17 mouse cellular contexts compared by ENCODE assay signal in the genomic region with DNA sequence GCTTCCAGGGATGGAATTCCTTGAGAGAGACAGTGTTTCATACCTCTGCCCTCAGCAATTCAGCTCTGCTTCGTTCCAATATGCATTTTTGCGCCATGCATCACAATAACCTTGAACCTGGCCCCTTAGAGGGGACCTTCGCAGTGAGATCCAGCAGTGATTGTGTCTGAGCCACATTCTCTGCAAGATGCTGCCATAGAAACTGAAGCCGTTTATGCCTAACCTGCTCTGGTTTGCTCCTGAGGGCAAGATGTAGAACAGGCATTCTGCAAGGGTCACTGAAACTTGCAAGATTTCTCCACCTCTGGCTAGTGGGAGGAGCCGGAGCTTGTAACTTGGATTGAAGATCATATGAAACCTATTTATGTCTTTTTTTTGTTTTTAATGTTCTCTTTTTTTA.
DNase-seq lines count a peak whose midpoint lies in the region; ATAC-seq lines count a peak whose summit lies in the region.
"Had no signal": no experiment of that assay in that cellular context is flagged by ENCODE, and none has a peak within 500 bp of the region (broad histone marks: within the 10 kb centered on the region; RNA-seq: fewer than 3 reads in every experiment).

No protein-coding gene starts in this region.

- peak; percentile 23 for DNase-seq in embryo, embryonic 11 days
- no peak for DNase-seq in embryo, embryonic 9.5 days (ENCODE audit: extremely low spot score)
- peak; percentile 45 for DNase-seq in NIH3T3 (ENCODE audit: low read depth)
- DNase-seq in gastrocnemius, postnatal 36 days, result no peak
- DNase-seq: cerebellum, adult 11-12 months; cerebellum, postnatal 36 days; heart, postnatal 10 days; kidney, postnatal 14 days; lung, embryonic 14.5 days; spleen, adult 18-20 months had no signal

- no peaks in the 10 kb centered on the region for H3K36me3 ChIP-seq in hindbrain, embryonic 15.5 days
- no peaks in the 10 kb centered on the region for H3K36me3 ChIP-seq in hindbrain, embryonic 13.5 days
- no peaks in the 10 kb centered on the region for H3K36me3 ChIP-seq in embryonic facial prominence, embryonic 15.5 days
- H3K36me3 ChIP-seq: intestine, embryonic 15.5 days had no signal

- no peaks in the 10 kb centered on the region; the same call in 1 of the 2 replicates for H3K4me1 ChIP-seq in hindbrain, embryonic 15.5 days (replicated peaks)
- H3K4me1 ChIP-seq in hindbrain, embryonic 13.5 days (replicated peaks), result peaks cover 5% of the 10 kb centered on the region; the same call in 1 of the 2 replicates
- peaks cover 20% of the 10 kb centered on the region for H3K4me1 ChIP-seq in embryonic facial prominence, embryonic 15.5 days

- intact Hi-C loops in gastrocnemius, postnatal 36 days (cut with DNase I), result no loop called here

- no peak overlapping the region for H3K9ac ChIP-seq in hindbrain, embryonic 15.5 days
- no peak overlapping the region for H3K9ac ChIP-seq in hindbrain, embryonic 13.5 days
- no peak overlapping the region for H3K9ac ChIP-seq in embryonic facial prominence, embryonic 15.5 days
- H3K9ac ChIP-seq: intestine, embryonic 15.5 days; lung, embryonic 14.5 days had no signal

- no peak overlapping the region for H3K4me3 ChIP-seq in hindbrain, embryonic 15.5 days
- H3K4me3 ChIP-seq in hindbrain, embryonic 13.5 days, result no peak overlapping the region
- no peak overlapping the region for H3K4me3 ChIP-seq in embryonic facial prominence, embryonic 15.5 days (replicated peaks)
- H3K4me3 ChIP-seq: intestine, embryonic 15.5 days; myocyte had no signal

- H3K4me2 ChIP-seq in hindbrain, embryonic 15.5 days, result no peak overlapping the region
- H3K4me2 ChIP-seq in hindbrain, embryonic 13.5 days, result no peak overlapping the region
- 0 out of 2 replicates have a peak overlapping the region, but pooled peaks have one; percentile 5 for H3K4me2 ChIP-seq in embryonic facial prominence, embryonic 15.5 days (replicated peaks)
- H3K4me2 ChIP-seq: intestine, embryonic 15.5 days; lung, embryonic 14.5 days had no signal

- no peaks in the 10 kb centered on the region for H3K9me3 ChIP-seq in hindbrain, embryonic 15.5 days
- H3K9me3 ChIP-seq in hindbrain, embryonic 13.5 days, result no peaks in the 10 kb centered on the region
- H3K9me3 ChIP-seq in embryonic facial prominence, embryonic 15.5 days (replicated peaks), result no peaks in the 10 kb centered on the region
- H3K9me3 ChIP-seq: intestine, embryonic 15.5 days had no signal

- 0 out of 2 replicates have a peak, but pooled peaks have one; percentile 48 for ATAC-seq in hindbrain, embryonic 15.5 days (ENCODE audit: low FRiP score, low read depth)
- ATAC-seq in hindbrain, embryonic 13.5 days (ENCODE audit: low FRiP score), result no peak
- no peak for ATAC-seq in embryonic facial prominence, embryonic 15.5 days (ENCODE audit: insufficient number of reproducible peaks, low FRiP score, low TSS enrichment, low read depth)
- no peak for ATAC-seq in erythroblast, adult 5-6 weeks (replicated peaks; ENCODE audit: low FRiP score, poor library complexity, severe bottlenecking)
- ATAC-seq: intestine, embryonic 15.5 days had no signal

- H3K27me3 ChIP-seq in hindbrain, embryonic 15.5 days, result no peaks in the 10 kb centered on the region
- H3K27me3 ChIP-seq in hindbrain, embryonic 13.5 days, result no peaks in the 10 kb centered on the region
- H3K27me3 ChIP-seq in embryonic facial prominence, embryonic 15.5 days, result no peaks in the 10 kb centered on the region
- H3K27me3 ChIP-seq: CH12.LX; intestine, embryonic 15.5 days had no signal

- WGBS in hindbrain, embryonic 15.5 days, result 37% methylated on average over 5 of the region's 5 CpGs
- 31% methylated on average over 5 of the region's 5 CpGs for WGBS in hindbrain, embryonic 13.5 days
- 34% methylated on average over 5 of the region's 5 CpGs for WGBS in embryonic facial prominence, embryonic 15.5 days

- no peak overlapping the region for H3K27ac ChIP-seq in hindbrain, embryonic 15.5 days (replicated peaks)
- H3K27ac ChIP-seq in hindbrain, embryonic 13.5 days, result no peak overlapping the region
- 0 out of 2 replicates have a peak overlapping the region, but pooled peaks have one; percentile 9 for H3K27ac ChIP-seq in embryonic facial prominence, embryonic 15.5 days (replicated peaks)
- H3K27ac ChIP-seq: intestine, embryonic 15.5 days had no signal

Comparison
In these comparisons a context has a peak if more than half of its experiments do, and no peak if none do; other contexts are left out.
1. DNase-seq: peak in embryo, embryonic 11 days (single experiment) and NIH3T3 (single experiment); none in embryo, embryonic 9.5 days (single experiment) and gastrocnemius, postnatal 36 days (0 of 2).